In the genomic region with DNA sequence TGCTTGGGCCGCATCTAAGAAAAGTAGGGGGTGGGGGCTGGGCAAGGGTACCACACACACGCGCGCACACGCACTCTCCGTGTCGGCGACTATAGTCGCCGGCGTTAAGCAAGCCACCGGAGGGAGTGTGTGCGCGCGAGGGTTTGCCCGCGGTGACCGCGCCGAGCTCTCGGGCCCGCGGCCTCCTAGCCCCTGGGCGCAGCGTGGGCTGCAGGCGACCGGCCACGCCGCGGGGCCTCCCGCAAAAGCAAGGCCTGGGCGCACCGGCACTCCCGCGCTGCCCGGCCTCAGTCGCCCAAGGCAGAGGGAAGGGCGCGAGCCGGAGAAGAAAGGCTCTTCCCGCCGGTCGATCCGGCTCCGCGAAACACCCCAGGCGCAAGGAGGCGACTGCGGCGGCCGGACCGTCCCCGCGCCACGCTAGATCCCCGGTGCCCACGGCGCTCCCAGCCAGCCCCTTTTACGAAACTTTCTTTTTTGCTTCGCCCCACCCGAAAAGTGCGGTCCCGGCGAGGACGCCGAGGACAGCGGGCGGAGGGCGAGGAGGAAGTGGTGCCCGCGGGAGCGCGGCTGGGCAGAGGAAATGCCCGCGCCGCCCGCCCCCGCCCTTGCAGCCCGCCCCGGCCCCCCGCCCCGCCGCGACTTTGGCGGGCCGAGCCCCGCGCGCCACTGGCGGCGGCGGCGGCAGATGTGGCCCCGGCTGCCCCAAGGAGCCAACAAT, we compare ENCODE assay signal across 8 mouse cellular contexts. TPM values are rescaled to one million over a fixed set of nuclear protein-coding genes. Genes with fewer than 3 reads are reported as not detected.
DNase-seq lines count a peak whose midpoint lies in the region; ATAC-seq and TF ChIP-seq lines count a peak whose summit lies in the region.

No protein-coding gene starts in this region.

- H3K4me3 ChIP-seq in forebrain, embryonic 16.5 days (replicated peaks; ENCODE audit: low read length), result peak overlapping the region; percentile 86
- H3K4me3 ChIP-seq in hindbrain, embryonic 14.5 days (replicated peaks; ENCODE audit: low read length), result peak overlapping the region; percentile 94
- H3K4me3 ChIP-seq in liver, embryonic 14.5 days (ENCODE audit: insufficient read depth in 1 of 2, low read depth in 2 of 2, low read length in 2 of 2), result peak overlapping the region; percentile 57 to 63
- H3K4me3 ChIP-seq in neural tube, embryonic 13.5 days, result peak overlapping the region; percentile 94

- TF ChIP-seq CTCF in brain, embryonic 14.5 days (IDR thresholded peaks at IDR 0.05; ENCODE audit: borderline replicate concordance, extremely low read depth, insufficient read depth, insufficient read length), result no peak
- no peak for TF ChIP-seq CTCF in liver, embryonic 14.5 days (IDR thresholded peaks at IDR 0.05; ENCODE audit: low read depth)

- under 1% methylated on average over 72 of the region's 94 CpGs for WGBS in forebrain, embryonic 16.5 days
- WGBS in hindbrain, embryonic 14.5 days, result under 1% methylated on average over 76 of the region's 94 CpGs
- 0% methylated on average over 89 of the region's 94 CpGs for WGBS in liver, embryonic 14.5 days (ENCODE audit: insufficient replicate concordance)
- under 1% methylated on average over 88 of the region's 94 CpGs for WGBS in neural tube, embryonic 13.5 days

- H3K9ac ChIP-seq in forebrain, embryonic 16.5 days (replicated peaks; ENCODE audit: low read depth, low read length), result peak overlapping the region; percentile 94
- H3K9ac ChIP-seq in hindbrain, embryonic 14.5 days, result peak overlapping the region; percentile 97
- H3K9ac ChIP-seq in liver, embryonic 14.5 days (replicated peaks), result peak overlapping the region; percentile 62
- peak overlapping the region; percentile 97 for H3K9ac ChIP-seq in neural tube, embryonic 13.5 days

- H3K27ac ChIP-seq in forebrain, embryonic 16.5 days (ENCODE audit: low read length), result peak overlapping the region; percentile 95
- H3K27ac ChIP-seq in hindbrain, embryonic 14.5 days, result peak overlapping the region; percentile 97
- no peak overlapping the region for H3K27ac ChIP-seq in liver, embryonic 14.5 days
- H3K27ac ChIP-seq in neural tube, embryonic 13.5 days (replicated peaks), result peak overlapping the region; percentile 98

- peaks cover 31% of the 10 kb centered on the region for H3K4me1 ChIP-seq in forebrain, embryonic 16.5 days (replicated peaks; ENCODE audit: control insufficient read depth, insufficient read depth, low read length)
- peaks cover 38% of the 10 kb centered on the region for H3K4me1 ChIP-seq in hindbrain, embryonic 14.5 days (replicated peaks; ENCODE audit: control insufficient read depth, insufficient read depth, low read length)
- peaks cover 0 to 6% of the 10 kb centered on the region in 2 experiments; a peak in 2 of 4 replicates for H3K4me1 ChIP-seq in liver, embryonic 14.5 days (replicated peaks; ENCODE audit: control insufficient read depth in 2 of 2, insufficient read depth in 2 of 2, low read length in 1 of 2)
- peaks cover 57% of the 10 kb centered on the region for H3K4me1 ChIP-seq in neural tube, embryonic 13.5 days (replicated peaks)

- no peaks in the 10 kb centered on the region for H3K9me3 ChIP-seq in forebrain, embryonic 16.5 days (ENCODE audit: control insufficient read depth, low read length)
- no peaks in the 10 kb centered on the region for H3K9me3 ChIP-seq in hindbrain, embryonic 14.5 days (ENCODE audit: control insufficient read depth, low read length)
- H3K9me3 ChIP-seq in liver, embryonic 14.5 days (ENCODE audit: control insufficient read depth, low read length), result no peaks in the 10 kb centered on the region
- no peaks in the 10 kb centered on the region for H3K9me3 ChIP-seq in neural tube, embryonic 13.5 days

- TF ChIP-seq EP300 in liver, embryonic 14.5 days (IDR thresholded peaks at IDR 0.05; ENCODE audit: low read depth), result no peak

- peak; percentile 66 for DNase-seq in ovary, postnatal 36 days (ENCODE audit: low spot score)
- no peak for DNase-seq in ovary, postnatal 14 days (ENCODE audit: low spot score)
- DNase-seq in brain, embryonic 14.5 days (ENCODE audit: low read depth), result peak; percentile 69
- peak; percentile 50 for DNase-seq in hindbrain, embryonic 14.5 days (ENCODE audit: low spot score)
- no peak for DNase-seq in liver, embryonic 14.5 days (ENCODE audit: low read depth in 3 of 3, low spot score in 3 of 3)
- DNase-seq in frontal cortex, adult 2 months (ENCODE audit: extremely low spot score in 1 of 2, low spot score in 1 of 2), result no peak

- H3K36me3 ChIP-seq in forebrain, embryonic 16.5 days (ENCODE audit: control insufficient read depth, insufficient read depth), result no peaks in the 10 kb centered on the region
- no peaks in the 10 kb centered on the region for H3K36me3 ChIP-seq in hindbrain, embryonic 14.5 days (replicated peaks; ENCODE audit: control insufficient read depth, insufficient read depth)
- no peaks in the 10 kb centered on the region for H3K36me3 ChIP-seq in liver, embryonic 14.5 days (replicated peaks; ENCODE audit: control insufficient read depth, insufficient read depth, low read depth)
- no peaks in the 10 kb centered on the region for H3K36me3 ChIP-seq in neural tube, embryonic 13.5 days

- 0 out of 2 replicates have a peak, but pooled peaks have one; percentile 22 for TF ChIP-seq POLR2A in brain, embryonic 14.5 days (IDR thresholded peaks at IDR 0.05; ENCODE audit: borderline replicate concordance, extremely low read depth, insufficient read depth, insufficient read length, poor library complexity, severe bottlenecking)

- no peaks in the 10 kb centered on the region for H3K27me3 ChIP-seq in forebrain, embryonic 16.5 days (replicated peaks; ENCODE audit: control insufficient read depth, insufficient read depth, low read length)
- H3K27me3 ChIP-seq in hindbrain, embryonic 14.5 days (ENCODE audit: control insufficient read depth, insufficient read depth, low read length), result peaks cover 8% of the 10 kb centered on the region; the same call in 1 of the 2 replicates
- H3K27me3 ChIP-seq in liver, embryonic 14.5 days (ENCODE audit: control insufficient read depth, insufficient read depth, low read length), result peaks cover 28% of the 10 kb centered on the region
- peaks cover 10% of the 10 kb centered on the region; the same call in 1 of the 2 replicates for H3K27me3 ChIP-seq in neural tube, embryonic 13.5 days

- peak; percentile 24 for ATAC-seq in forebrain, embryonic 16.5 days
- ATAC-seq in hindbrain, embryonic 14.5 days (ENCODE audit: low FRiP score), result 0 out of 2 replicates have a peak, but pooled peaks have one; percentile 26
- no peak for ATAC-seq in liver, embryonic 14.5 days (ENCODE audit: insufficient read depth)
- ATAC-seq in neural tube, embryonic 13.5 days (ENCODE audit: low read depth), result peak; percentile 16; the same call in 1 of the 2 replicates

- peak overlapping the region; percentile 88 for H3K4me2 ChIP-seq in forebrain, embryonic 16.5 days (ENCODE audit: low read length)
- peak overlapping the region; percentile 100 for H3K4me2 ChIP-seq in hindbrain, embryonic 14.5 days (replicated peaks)
- H3K4me2 ChIP-seq in liver, embryonic 14.5 days (ENCODE audit: low read depth), result peak overlapping the region; percentile 71
- peak overlapping the region; percentile 95 for H3K4me2 ChIP-seq in neural tube, embryonic 13.5 days

RNA-seq across cellular contexts. Expression of a gene that starts 1.3 kb away (rescaled TPM):
- 48.4 and 52.3 TPM in 2 replicates for polyA plus RNA-seq in brain, embryonic 14.5 days (2012; rRNA removed)
- 39.2 and 52.1 TPM in 2 replicates for polyA plus RNA-seq in forebrain, embryonic 16.5 days (2015; fragmentation: Nextera tagmentation; extraction: Ambion mirVana)
- polyA plus RNA-seq in hindbrain, embryonic 14.5 days (2014; fragmentation: Nextera tagmentation; extraction: Ambion mirVana), result 29.1 and 43.5 TPM in 2 replicates
- polyA plus RNA-seq in liver, embryonic 14.5 days (2012; rRNA removed), result 7.7 and 8.8 TPM in 2 replicates
- 7.9 and 11.0 TPM in 2 replicates for polyA plus RNA-seq in liver, embryonic 14.5 days (2014; fragmentation: Nextera tagmentation; extraction: Ambion mirVana)
- polyA plus RNA-seq in neural tube, embryonic 13.5 days (2015; fragmentation: Nextera tagmentation; extraction: Ambion mirVana), result 22.9 and 30.6 TPM in 2 replicates
- polyA plus RNA-seq in frontal cortex, adult 2 months (2012; rRNA removed), result 63.2 and 69.6 TPM in 2 replicates

RNA-seq across cellular contexts. Expression of a gene that starts 2.3 kb away (rescaled TPM):
- 115 and 141 TPM in 2 replicates for polyA plus RNA-seq in brain, embryonic 14.5 days (2012; rRNA removed)
- 74.6 and 85.2 TPM in 2 replicates for polyA plus RNA-seq in forebrain, embryonic 16.5 days (2015; fragmentation: Nextera tagmentation; extraction: Ambion mirVana)
- 68.7 and 72.6 TPM in 2 replicates for polyA plus RNA-seq in hindbrain, embryonic 14.5 days (2014; fragmentation: Nextera tagmentation; extraction: Ambion mirVana)
- 6.9 and 8.4 TPM in 2 replicates for polyA plus RNA-seq in liver, embryonic 14.5 days (2012; rRNA removed)
- 7.3 and 8.6 TPM in 2 replicates for polyA plus RNA-seq in liver, embryonic 14.5 days (2014; fragmentation: Nextera tagmentation; extraction: Ambion mirVana)
- polyA plus RNA-seq in neural tube, embryonic 13.5 days (2015; fragmentation: Nextera tagmentation; extraction: Ambion mirVana), result 73.1 and 94.2 TPM in 2 replicates
- polyA plus RNA-seq in frontal cortex, adult 2 months (2012; rRNA removed), result 59.6 and 59.8 TPM in 2 replicates

Comparison
In these comparisons a context has a peak if more than half of its experiments do, and no peak if none do; other contexts are left out.
1. DNase-seq: peak in ovary, postnatal 36 days (single experiment), brain, embryonic 14.5 days (single experiment) and hindbrain, embryonic 14.5 days (single experiment); none in ovary, postnatal 14 days (single experiment), liver, embryonic 14.5 days (0 of 3) and frontal cortex, adult 2 months (0 of 2).
2. Peak in every context shown above with its lines, with median percentiles within 50 percentile points of each other: H3K4me2 ChIP-seq, H3K4me3 ChIP-seq and H3K9ac ChIP-seq.